Mouse (Mus musculus): ENCODE measurements around the gene Olfr1508. TPM values are rescaled to one million over a fixed set of nuclear protein-coding genes. Genes with fewer than 3 reads are reported as not detected.
"Not testable (repeated sequence)": the region's sequence is repeated elsewhere in the genome, so short reads cannot be mapped to it uniquely, and the experiment has no call there.

Olfr1508 gene
- polyA plus RNA-seq, 2 experiments: not detected

DNA sequence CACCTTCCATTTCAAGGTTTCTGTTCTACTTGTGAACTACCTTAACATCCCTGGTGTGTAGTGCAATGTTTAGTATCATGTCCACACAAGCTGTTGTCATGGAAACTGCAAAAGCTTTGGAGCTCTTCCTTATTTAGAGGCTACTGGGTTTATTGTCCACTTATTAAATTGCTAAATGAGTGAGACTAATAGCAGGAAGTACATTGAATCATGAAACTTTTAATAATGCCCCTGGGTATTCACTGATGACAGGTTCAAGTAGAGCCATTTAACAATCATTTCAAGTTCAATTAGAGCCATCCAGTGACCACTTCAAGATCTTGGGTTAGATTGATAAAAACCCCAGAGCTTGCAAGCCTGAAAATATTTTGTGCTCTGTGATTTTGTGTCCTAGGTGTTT lies 24.6 kb downstream of the Olfr1508 start, which contains the start of gene Olfr1509:
TSS of gene Olfr1509 (plus strand) at position 301 of the 400 bp plus-strand sequence.
- Histone ChIP-seq H3K27me3 (ENCODE audit: control insufficient read depth, insufficient read depth, low read length) (no peaks in the 10 kb centered on the region), H3K4me3 (ENCODE audit: insufficient read depth in 1 of 2, low read depth in 2 of 2, low read length in 2 of 2) (no peak within 1 kb of the TSS), H3K27ac (no peak within 1 kb of the TSS), H3K4me1 (replicated peaks; ENCODE audit: control insufficient read depth in 2 of 2, insufficient read depth in 2 of 2, low read length in 1 of 2) (no peaks in the 10 kb centered on the region), H3K9me3 (ENCODE audit: control insufficient read depth, low read length) (no peaks in the 10 kb centered on the region), H3K36me3 (replicated peaks; ENCODE audit: control insufficient read depth, insufficient read depth, low read depth) (no peaks in the 10 kb centered on the region), H3K9ac (replicated peaks) (no peak within 1 kb of the TSS), H3K4me2 (ENCODE audit: low read depth) (no peak within 1 kb of the TSS)
- TF ChIP-seq CTCF (IDR thresholded peaks at IDR 0.05; ENCODE audit: low read depth): no peak
- no peak for TF ChIP-seq EP300 (IDR thresholded peaks at IDR 0.05; ENCODE audit: low read depth)
- ATAC-seq (ENCODE audit: insufficient read depth) (no peak), DNase-seq (ENCODE audit: low read depth in 3 of 3, low spot score in 3 of 3) (no peak)

GRCm38 (mm10) chr14:52427686-52428085 lies 39.6 kb downstream of the Olfr1508 start:
- Histone ChIP-seq H3K27me3 (ENCODE audit: control insufficient read depth, insufficient read depth, low read length) (no peaks in the 10 kb centered on the region), H3K4me1 (replicated peaks; ENCODE audit: control insufficient read depth in 2 of 2, insufficient read depth in 2 of 2, low read length in 1 of 2) (no peaks in the 10 kb centered on the region), H3K9ac (replicated peaks) (no peak overlapping the region), H3K36me3 (replicated peaks; ENCODE audit: control insufficient read depth, insufficient read depth, low read depth) (no peaks in the 10 kb centered on the region), H3K9me3 (ENCODE audit: control insufficient read depth, low read length) (no peaks in the 10 kb centered on the region), H3K27ac (no peak overlapping the region), H3K4me2 (ENCODE audit: low read depth) (no peak overlapping the region), H3K4me3 (ENCODE audit: insufficient read depth in 1 of 2, low read depth in 2 of 2, low read length in 2 of 2) (no peak overlapping the region)
- DNase-seq (ENCODE audit: low read depth in 3 of 3, low spot score in 3 of 3) (no peak), ATAC-seq (ENCODE audit: insufficient read depth) (no peak)
- 66% methylated on average over 1 of the region's 1 CpGs for WGBS (ENCODE audit: insufficient replicate concordance)
- no peak for TF ChIP-seq CTCF (IDR thresholded peaks at IDR 0.05; ENCODE audit: low read depth)
- TF ChIP-seq EP300 (IDR thresholded peaks at IDR 0.05; ENCODE audit: low read depth): no peak

- Histone ChIP-seq H3K4me1 (replicated peaks; ENCODE audit: control insufficient read depth in 2 of 2, insufficient read depth in 2 of 2, low read length in 1 of 2) (no peaks in the 10 kb centered on the region), H3K4me2 (ENCODE audit: low read depth) (no peak within 1 kb of the TSS), H3K9ac (replicated peaks) (no peak within 1 kb of the TSS), H3K4me3 (ENCODE audit: insufficient read depth in 1 of 2, low read depth in 2 of 2, low read length in 2 of 2) (no peak within 1 kb of the TSS), H3K9me3 (ENCODE audit: control insufficient read depth, low read length) (no peaks in the 10 kb centered on the region), H3K27ac (no peak within 1 kb of the TSS), H3K27me3 (ENCODE audit: control insufficient read depth, insufficient read depth, low read length) (no peaks in the 10 kb centered on the region), H3K36me3 (replicated peaks; ENCODE audit: control insufficient read depth, insufficient read depth, low read depth) (no peaks in the 10 kb centered on the region)
- no peak for ATAC-seq (ENCODE audit: insufficient read depth)
- 66% methylated on average over 3 of the region's 3 CpGs for WGBS (ENCODE audit: insufficient replicate concordance)
- DNase-seq (ENCODE audit: low read depth in 3 of 3, low spot score in 3 of 3): no peak
- TF ChIP-seq EP300 (IDR thresholded peaks at IDR 0.05; ENCODE audit: low read depth) (no peak), CTCF (IDR thresholded peaks at IDR 0.05; ENCODE audit: low read depth) (no peak)
Measured at GRCm38 (mm10) chr14:52414273-52414672, 53.0 kb downstream of the Olfr1508 start, which contains the start of gene Olfr1510. TSS of gene Olfr1510 (minus strand) at chr14:52414373.

GRCm38 (mm10) chr14:52410142-52410919 lies 57.0 kb downstream of the Olfr1508 start:
- H3K27ac ChIP-seq: not testable (repeated sequence)

More at GRCm38 (mm10) chr14:52410142-52410919, 57.0 kb downstream of the Olfr1508 start:
- H3K27me3 ChIP-seq (ENCODE audit: control insufficient read depth, insufficient read depth, low read length); H3K36me3 ChIP-seq (replicated peaks; ENCODE audit: control insufficient read depth, insufficient read depth, low read depth); H3K4me2 ChIP-seq (ENCODE audit: low read depth); H3K4me3 ChIP-seq (ENCODE audit: insufficient read depth in 1 of 2, low read depth in 2 of 2, low read length in 2 of 2); ATAC-seq (ENCODE audit: insufficient read depth); DNase-seq (ENCODE audit: low read depth in 3 of 3, low spot score in 3 of 3); H3K9me3 ChIP-seq (ENCODE audit: control insufficient read depth, low read length); H3K4me1 ChIP-seq (replicated peaks; ENCODE audit: control insufficient read depth in 2 of 2, insufficient read depth in 2 of 2, low read length in 1 of 2); H3K9ac ChIP-seq (replicated peaks): not testable (repeated sequence)
- WGBS (ENCODE audit: insufficient replicate concordance): 53% methylated on average over 7 of the region's 10 CpGs

Other genes starting within 250 kb of the Olfr1508 start
- gene Chd8, start 209.7 kb downstream of the Olfr1508 start, polyA plus RNA-seq (2012; rRNA removed): 9.7 and 13.1 TPM in 2 replicates
- 13.9 and 14.0 TPM in 2 replicates for gene Chd8, start 209.7 kb downstream of the Olfr1508 start, polyA plus RNA-seq (2014; fragmentation: Nextera tagmentation; extraction: Ambion mirVana)
- 8.5 and 10.1 TPM in 2 replicates for gene Tox4, start 188.3 kb downstream of the Olfr1508 start, polyA plus RNA-seq (2012; rRNA removed)
- gene Tox4, start 188.3 kb downstream of the Olfr1508 start, polyA plus RNA-seq (2014; fragmentation: Nextera tagmentation; extraction: Ambion mirVana): 16.6 and 17.2 TPM in 2 replicates
- gene Rab2b, start 187.9 kb downstream of the Olfr1508 start, polyA plus RNA-seq (2012; rRNA removed): 2.9 and 3.1 TPM in 2 replicates
- 1.9 and 2.6 TPM in 2 replicates for gene Rab2b, start 187.9 kb downstream of the Olfr1508 start, polyA plus RNA-seq (2014; fragmentation: Nextera tagmentation; extraction: Ambion mirVana)
- gene Mettl3, start 162.4 kb downstream of the Olfr1508 start, polyA plus RNA-seq (2012; rRNA removed): 14.5 and 15.3 TPM in 2 replicates
- 18.1 and 18.2 TPM in 2 replicates for gene Mettl3, start 162.4 kb downstream of the Olfr1508 start, polyA plus RNA-seq (2014; fragmentation: Nextera tagmentation; extraction: Ambion mirVana)
- gene Sall2, start 138.7 kb downstream of the Olfr1508 start, polyA plus RNA-seq (2012; rRNA removed): 0.76 and 0.84 TPM in 2 replicates
- gene Sall2, start 138.7 kb downstream of the Olfr1508 start, polyA plus RNA-seq (2014; fragmentation: Nextera tagmentation; extraction: Ambion mirVana): 0.54 and 0.66 TPM in 2 replicates
- gene Olfr1513, start 111.1 kb downstream of the Olfr1508 start, polyA plus RNA-seq (2012; rRNA removed): not detected in 2 replicates
- gene Olfr1513, start 111.1 kb downstream of the Olfr1508 start, polyA plus RNA-seq (2014; fragmentation: Nextera tagmentation; extraction: Ambion mirVana): not detected in 2 replicates
- not detected in 2 replicates for gene Olfr1512, start 88.3 kb downstream of the Olfr1508 start, polyA plus RNA-seq (2012; rRNA removed)
- gene Olfr1512, start 88.3 kb downstream of the Olfr1508 start, polyA plus RNA-seq (2014; fragmentation: Nextera tagmentation; extraction: Ambion mirVana): not detected in 2 replicates
- not detected in 2 replicates for gene Olfr1511, start 70.1 kb downstream of the Olfr1508 start, polyA plus RNA-seq (2012; rRNA removed)
- gene Olfr1511, start 70.1 kb downstream of the Olfr1508 start, polyA plus RNA-seq (2014; fragmentation: Nextera tagmentation; extraction: Ambion mirVana): not detected in 2 replicates
- not detected in 2 replicates for gene Olfr1510, start 53.1 kb downstream of the Olfr1508 start, polyA plus RNA-seq (2012; rRNA removed)
- gene Olfr1510, start 53.1 kb downstream of the Olfr1508 start, polyA plus RNA-seq (2014; fragmentation: Nextera tagmentation; extraction: Ambion mirVana): not detected in 2 replicates
- not detected in 2 replicates for gene Olfr1509, start 24.5 kb downstream of the Olfr1508 start, polyA plus RNA-seq (2012; rRNA removed)
- gene Olfr1509, start 24.5 kb downstream of the Olfr1508 start, polyA plus RNA-seq (2014; fragmentation: Nextera tagmentation; extraction: Ambion mirVana): not detected in 2 replicates
- not detected in 2 replicates for gene Olfr1507, start 28.3 kb upstream of the Olfr1508 start, polyA plus RNA-seq (2012; rRNA removed)
- not detected in 2 replicates for gene Olfr1507, start 28.3 kb upstream of the Olfr1508 start, polyA plus RNA-seq (2014; fragmentation: Nextera tagmentation; extraction: Ambion mirVana)

Data from liver, embryonic 14.5 days (tissue).